Mouse (Mus musculus): ENCODE results near the gene Cfap45. TPM values are rescaled to one million over a fixed set of nuclear protein-coding genes. Genes with fewer than 3 reads are reported as not detected.

Gene Cfap45
- polyA plus RNA-seq, 1 experiment, result 0.93 TPM

DNA sequence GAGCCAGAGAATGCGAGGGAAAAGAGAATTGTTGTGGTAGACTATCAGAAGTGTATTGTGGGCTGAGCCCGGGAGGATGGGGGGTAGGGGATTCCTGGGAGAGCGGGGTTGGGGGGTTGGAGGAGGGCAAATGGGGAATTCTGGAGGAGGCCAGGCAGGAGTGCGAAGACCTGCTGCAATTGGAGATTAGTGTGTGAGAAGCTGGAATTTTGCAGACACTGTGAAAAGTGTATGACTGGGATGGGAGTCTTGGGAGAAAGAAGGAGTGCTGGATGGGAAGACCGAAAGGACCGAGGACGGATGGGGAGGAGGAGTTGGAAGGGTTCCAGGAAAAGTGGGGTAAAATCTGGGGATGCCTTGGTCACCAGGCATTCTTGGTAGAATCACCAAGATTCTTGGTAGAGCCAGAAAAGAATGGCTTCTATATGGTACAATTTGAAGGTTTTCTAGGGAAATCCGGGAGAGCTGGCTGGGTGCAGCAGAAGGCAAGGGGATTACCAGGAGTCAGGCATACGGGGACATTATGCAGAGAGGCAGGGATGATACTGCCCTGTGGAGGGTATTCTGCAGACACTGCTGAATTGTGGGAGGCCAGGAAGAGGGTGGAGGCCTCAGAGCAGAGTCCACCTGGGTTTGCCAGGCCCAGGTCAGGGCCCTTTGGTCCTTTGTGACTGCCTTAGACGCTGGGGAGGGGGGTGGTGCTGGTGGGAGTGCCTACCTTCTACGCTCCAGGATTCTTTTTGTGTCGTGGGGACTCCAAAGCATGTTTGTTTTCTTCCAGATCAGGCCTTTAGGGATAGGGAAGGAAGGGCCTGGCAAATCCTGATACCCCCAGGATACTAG lies 37.9 kb upstream of the Cfap45 start:
- peak overlapping the region; percentile 90 for H3K4me3 ChIP-seq (replicated peaks)
- H3K9me3 ChIP-seq, result no peaks in the 10 kb centered on the region
- no peaks in the 10 kb centered on the region for H3K36me3 ChIP-seq (replicated peaks; ENCODE audit: low read length)
- TF ChIP-seq FLI1 (IDR thresholded peaks at IDR 0.05; ENCODE audit: low read length) (no peak), GATA1 (IDR thresholded peaks at IDR 0.05; ENCODE audit: borderline replicate concordance, low read length) (no peak)
- H3K27me3 ChIP-seq (replicated peaks), result peaks cover 93% of the 10 kb centered on the region
- H3K4me1 ChIP-seq, result peaks cover 16% of the 10 kb centered on the region

DNA sequence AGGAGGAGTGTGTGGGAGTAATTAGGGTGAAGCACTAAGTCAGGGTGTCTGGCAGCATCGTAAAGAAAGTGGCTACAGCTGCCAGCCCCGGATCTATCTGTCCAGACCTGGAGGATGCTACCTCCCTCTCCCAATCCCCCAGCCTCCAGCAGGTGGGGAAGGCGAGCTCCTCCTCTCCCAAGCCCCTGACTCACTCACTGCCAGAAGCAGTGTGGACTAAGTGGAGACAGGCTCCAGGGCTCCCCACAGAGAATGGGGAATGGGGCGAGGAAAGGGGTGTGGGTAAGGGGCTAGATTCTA lies 37.3 kb upstream of the Cfap45 start:
- Histone ChIP-seq H3K9me3 (no peaks in the 10 kb centered on the region), H3K36me3 (replicated peaks; ENCODE audit: low read length) (no peaks in the 10 kb centered on the region), H3K4me3 (replicated peaks) (no peak overlapping the region), H3K4me1 (peaks cover 16% of the 10 kb centered on the region), H3K27me3 (replicated peaks) (peaks cover 93% of the 10 kb centered on the region)
- no peak for TF ChIP-seq GATA1 (IDR thresholded peaks at IDR 0.05; ENCODE audit: borderline replicate concordance, low read length)
- TF ChIP-seq FLI1 (IDR thresholded peaks at IDR 0.05; ENCODE audit: low read length), result no peak

DNA sequence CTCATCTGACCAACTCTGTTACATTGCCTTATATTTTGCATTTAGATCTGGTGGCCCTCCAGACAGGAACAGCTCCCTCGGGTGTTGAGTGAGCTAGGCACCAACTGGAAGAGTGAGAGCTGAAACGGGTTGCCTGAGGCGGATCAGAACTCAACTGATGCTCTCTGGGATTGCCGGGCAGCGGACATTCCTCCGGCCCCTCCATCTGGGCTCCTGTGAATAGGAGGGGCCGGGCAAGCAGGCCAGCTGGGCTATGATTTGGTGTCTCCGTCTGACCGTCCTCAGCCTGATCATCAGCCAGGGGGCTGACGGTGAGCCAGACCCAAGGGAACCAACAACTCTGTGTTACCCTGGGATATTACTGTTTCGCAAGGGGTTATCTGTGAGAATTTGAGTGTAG lies 36.4 kb upstream of the Cfap45 start:
- Histone ChIP-seq H3K4me3 (replicated peaks) (no peak overlapping the region), H3K36me3 (replicated peaks; ENCODE audit: low read length) (no peaks in the 10 kb centered on the region), H3K4me1 (peaks cover 20% of the 10 kb centered on the region), H3K27me3 (replicated peaks) (peaks cover 96% of the 10 kb centered on the region), H3K9me3 (no peaks in the 10 kb centered on the region)
- TF ChIP-seq FLI1 (IDR thresholded peaks at IDR 0.05; ENCODE audit: low read length), result no peak
- no peak for TF ChIP-seq GATA1 (IDR thresholded peaks at IDR 0.05; ENCODE audit: borderline replicate concordance, low read length)

DNA sequence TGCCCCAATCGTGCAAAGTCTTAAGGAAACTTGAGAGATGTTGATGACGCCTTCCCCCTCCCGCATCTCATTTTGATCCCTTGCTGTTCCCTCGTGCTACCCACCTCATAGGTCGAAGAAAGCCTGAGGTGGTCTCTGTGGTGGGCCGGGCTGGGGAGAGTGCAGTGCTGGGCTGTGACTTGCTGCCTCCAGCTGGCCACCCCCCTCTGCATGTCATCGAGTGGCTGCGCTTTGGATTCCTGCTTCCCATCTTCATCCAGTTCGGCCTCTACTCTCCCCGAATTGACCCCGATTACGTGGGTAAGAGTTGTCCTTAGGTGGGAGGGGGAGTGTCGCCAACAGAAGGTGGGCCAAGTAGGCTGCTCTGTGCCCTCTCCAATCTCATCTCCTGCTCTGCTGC lies 35.9 kb upstream of the Cfap45 start:
- TF ChIP-seq GATA1 (IDR thresholded peaks at IDR 0.05; ENCODE audit: borderline replicate concordance, low read length), result no peak
- TF ChIP-seq FLI1 (IDR thresholded peaks at IDR 0.05; ENCODE audit: low read length), result no peak
- H3K36me3 ChIP-seq (replicated peaks; ENCODE audit: low read length), result no peaks in the 10 kb centered on the region
- H3K4me1 ChIP-seq, result peaks cover 24% of the 10 kb centered on the region
- no peaks in the 10 kb centered on the region for H3K9me3 ChIP-seq
- H3K27me3 ChIP-seq (replicated peaks), result peaks cover 97% of the 10 kb centered on the region
- H3K4me3 ChIP-seq (replicated peaks), result no peak overlapping the region

DNA sequence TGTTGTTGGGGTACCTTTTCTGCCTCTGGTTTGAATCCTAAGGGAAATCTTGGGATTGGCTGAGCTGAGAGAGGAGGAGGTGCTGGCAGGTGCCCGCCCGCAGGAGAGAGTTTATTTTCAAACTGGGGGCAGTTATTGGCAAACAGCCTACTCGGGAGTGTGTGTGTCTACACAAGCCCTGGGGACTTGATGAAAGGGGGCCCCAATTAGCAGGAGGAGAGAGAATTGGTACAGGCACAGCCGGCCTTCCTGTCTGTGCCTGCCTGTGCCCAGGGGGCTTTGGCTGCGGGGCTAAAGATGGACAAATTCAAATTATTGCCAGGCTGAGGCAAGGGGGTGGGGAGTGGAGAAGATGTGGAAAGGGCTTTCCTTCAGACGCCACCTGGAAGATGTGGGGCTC lies 34.8 kb upstream of the Cfap45 start:
- H3K4me3 ChIP-seq (replicated peaks), result no peak overlapping the region
- no peak for TF ChIP-seq GATA1 (IDR thresholded peaks at IDR 0.05; ENCODE audit: borderline replicate concordance, low read length)
- TF ChIP-seq FLI1 (IDR thresholded peaks at IDR 0.05; ENCODE audit: low read length), result no peak
- H3K27me3 ChIP-seq (replicated peaks), result peaks cover 93% of the 10 kb centered on the region
- no peaks in the 10 kb centered on the region for H3K36me3 ChIP-seq (replicated peaks; ENCODE audit: low read length)
- H3K4me1 ChIP-seq, result peaks cover 35% of the 10 kb centered on the region
- no peaks in the 10 kb centered on the region for H3K9me3 ChIP-seq

DNA sequence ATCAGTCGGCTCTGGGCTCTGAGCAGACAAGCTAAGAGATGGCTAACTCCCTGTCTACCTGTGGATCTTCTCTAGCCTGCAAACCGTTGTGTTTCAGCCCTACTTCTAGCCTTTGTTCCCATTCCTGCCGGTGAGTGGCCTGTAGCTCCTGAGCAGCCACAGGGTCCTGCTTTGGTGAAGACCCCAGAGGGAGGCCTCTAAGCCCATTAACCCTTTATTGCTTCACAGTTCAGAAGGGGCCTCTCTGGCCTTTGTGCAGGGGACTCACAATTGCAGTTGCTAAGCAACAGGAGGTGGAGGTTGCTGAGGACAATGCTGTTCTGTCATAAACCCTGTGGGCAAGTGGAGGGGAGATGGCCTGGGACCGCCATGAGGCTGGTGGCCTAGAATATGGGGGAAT lies 34.4 kb upstream of the Cfap45 start:
- no peaks in the 10 kb centered on the region for H3K36me3 ChIP-seq (replicated peaks; ENCODE audit: low read length)
- H3K4me3 ChIP-seq (replicated peaks), result no peak overlapping the region
- peaks cover 35% of the 10 kb centered on the region for H3K4me1 ChIP-seq
- H3K27me3 ChIP-seq (replicated peaks), result peaks cover 91% of the 10 kb centered on the region
- TF ChIP-seq FLI1 (IDR thresholded peaks at IDR 0.05; ENCODE audit: low read length) (no peak), GATA1 (IDR thresholded peaks at IDR 0.05; ENCODE audit: borderline replicate concordance, low read length) (no peak)
- H3K9me3 ChIP-seq, result no peaks in the 10 kb centered on the region

DNA sequence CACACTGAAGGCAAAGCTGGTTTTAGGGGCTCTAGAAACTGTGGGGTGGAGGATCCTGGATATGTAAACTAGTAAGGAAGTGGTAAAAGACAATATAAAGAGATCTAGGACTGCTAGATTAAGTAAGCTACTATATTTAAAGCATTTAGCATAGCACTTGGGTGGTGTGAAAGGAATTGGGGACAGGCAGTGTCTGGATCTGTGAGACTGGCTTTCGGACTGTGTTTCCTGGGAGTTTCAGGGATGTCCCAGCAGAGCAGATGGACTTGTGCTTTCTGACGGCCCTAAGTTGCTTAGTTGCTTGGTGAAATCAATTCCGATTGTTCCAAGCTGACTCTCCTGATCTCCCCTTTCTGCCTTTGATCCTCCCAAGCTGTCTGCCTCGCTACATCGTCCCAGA lies 34.0 kb upstream of the Cfap45 start:
- peaks cover 91% of the 10 kb centered on the region for H3K27me3 ChIP-seq (replicated peaks)

DNA sequence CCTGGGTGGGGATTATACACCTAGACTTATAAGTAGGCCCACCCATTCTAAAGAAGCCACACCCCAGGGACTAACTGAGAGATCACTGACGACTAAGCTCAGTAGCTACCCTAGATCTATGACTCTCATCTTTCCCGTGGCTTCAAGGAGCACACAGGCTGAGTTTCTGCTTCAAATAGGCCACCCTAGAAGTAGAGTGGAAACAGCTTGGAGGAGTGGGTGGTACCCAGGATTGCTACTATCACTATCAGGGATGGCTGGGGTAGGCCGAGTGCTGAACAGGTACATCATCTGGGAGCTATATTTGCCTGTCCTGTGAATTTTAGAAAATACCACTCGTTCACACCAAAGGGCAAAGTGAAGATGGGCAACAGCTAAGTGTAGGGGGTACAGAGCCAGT lies 32.7 kb upstream of the Cfap45 start:
- no peak for TF ChIP-seq GATA1 (IDR thresholded peaks at IDR 0.05; ENCODE audit: borderline replicate concordance, low read length)
- no peak for TF ChIP-seq FLI1 (IDR thresholded peaks at IDR 0.05; ENCODE audit: low read length)
- Histone ChIP-seq H3K4me1 (peaks cover 23% of the 10 kb centered on the region), H3K36me3 (replicated peaks; ENCODE audit: low read length) (no peaks in the 10 kb centered on the region), H3K9me3 (no peaks in the 10 kb centered on the region), H3K27me3 (replicated peaks) (peaks cover 90% of the 10 kb centered on the region), H3K4me3 (replicated peaks) (no peak overlapping the region)

More for the DNA sequence above, 34.0 kb upstream of the Cfap45 start:
- TF ChIP-seq GATA1 (IDR thresholded peaks at IDR 0.05; ENCODE audit: borderline replicate concordance, low read length) (no peak), FLI1 (IDR thresholded peaks at IDR 0.05; ENCODE audit: low read length) (no peak)
- H3K4me1 ChIP-seq, result peaks cover 32% of the 10 kb centered on the region
- no peak overlapping the region for H3K4me3 ChIP-seq (replicated peaks)
- H3K36me3 ChIP-seq (replicated peaks; ENCODE audit: low read length), result no peaks in the 10 kb centered on the region
- no peaks in the 10 kb centered on the region for H3K9me3 ChIP-seq

DNA sequence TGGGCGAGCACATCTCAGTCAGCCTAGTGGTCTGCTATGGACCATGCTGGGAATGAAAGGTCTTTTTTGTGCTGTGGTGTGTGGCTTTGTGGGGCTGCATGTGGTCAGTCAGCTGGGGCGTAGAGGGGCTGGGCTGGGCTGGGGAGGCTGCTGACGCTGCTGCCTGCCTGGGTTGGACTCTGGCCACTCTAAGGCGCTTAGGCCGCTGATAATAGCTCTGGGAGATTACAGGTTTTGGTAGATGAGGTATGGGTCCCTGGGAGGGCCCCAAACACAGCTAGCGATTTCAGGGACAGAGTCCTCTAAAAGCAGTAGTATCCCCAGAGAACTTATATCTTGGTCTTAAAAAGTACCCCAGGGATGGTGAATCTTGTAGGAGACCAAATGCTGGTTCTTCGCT lies 31.8 kb upstream of the Cfap45 start:
- Histone ChIP-seq H3K4me1 (peaks cover 30% of the 10 kb centered on the region), H3K27me3 (replicated peaks) (peaks cover 90% of the 10 kb centered on the region), H3K4me3 (replicated peaks) (no peak overlapping the region), H3K9me3 (no peaks in the 10 kb centered on the region), H3K36me3 (replicated peaks; ENCODE audit: low read length) (no peaks in the 10 kb centered on the region)
- TF ChIP-seq GATA1 (IDR thresholded peaks at IDR 0.05; ENCODE audit: borderline replicate concordance, low read length), result no peak
- TF ChIP-seq FLI1 (IDR thresholded peaks at IDR 0.05; ENCODE audit: low read length), result no peak

DNA sequence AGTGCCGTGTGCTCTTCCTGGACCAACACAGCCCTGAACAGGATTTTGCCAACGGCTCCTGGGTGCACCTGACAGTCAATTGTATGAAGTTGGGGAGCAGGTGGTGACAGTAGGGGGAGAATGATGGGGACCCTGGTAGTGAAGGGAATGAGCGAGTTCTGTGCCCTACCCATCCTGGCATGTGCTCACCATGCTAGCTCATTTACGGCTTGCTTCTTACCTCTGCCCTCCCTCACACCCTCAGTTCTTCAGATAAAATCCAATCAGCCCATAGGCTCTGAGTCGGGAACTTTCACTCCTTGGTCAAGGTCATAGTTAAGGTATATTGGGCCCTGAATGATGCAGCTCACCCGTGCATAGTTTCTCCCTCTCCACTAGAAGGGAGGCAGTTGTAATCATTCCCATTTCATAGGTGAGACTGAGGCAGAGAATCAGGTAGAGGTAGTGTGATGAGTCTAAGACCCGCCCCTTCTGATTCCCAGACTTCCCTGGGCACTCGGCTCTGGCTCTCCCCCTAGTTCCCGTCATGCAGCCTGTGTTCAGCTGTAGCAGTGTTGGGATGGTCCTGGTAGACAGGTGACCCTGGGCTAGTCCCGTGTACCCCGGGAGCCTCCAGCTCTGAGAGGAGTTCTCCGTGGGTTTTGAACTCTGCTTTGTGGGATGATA lies 30.9 kb upstream of the Cfap45 start:
- TF ChIP-seq GATA1 (IDR thresholded peaks at IDR 0.05; ENCODE audit: borderline replicate concordance, low read length), result no peak
- TF ChIP-seq FLI1 (IDR thresholded peaks at IDR 0.05; ENCODE audit: low read length), result no peak
- Histone ChIP-seq H3K9me3 (no peaks in the 10 kb centered on the region), H3K27me3 (replicated peaks) (peaks cover 89% of the 10 kb centered on the region), H3K36me3 (replicated peaks; ENCODE audit: low read length) (no peaks in the 10 kb centered on the region), H3K4me3 (replicated peaks) (peak overlapping the region; percentile 87), H3K4me1 (peaks cover 30% of the 10 kb centered on the region)
